Mouse (Mus musculus) kidney, adult 2 months (tissue): ENCODE results near the gene Cyp2d11.

ENCODE experiments used
- CTCF ChIP-seq: fragments of 200-500 bp; conservative IDR thresholded peaks from 2 replicates; pipeline ENCODE4 v1.5.1; 2011; ENCODE audit warnings: low read depth, mild to moderate bottlenecking, control low read depth, low read length, moderate library complexity, mixed read lengths; ENCODE audit not compliant: insufficient read depth, insufficient read length
- POLR2A ChIP-seq: fragments of 200-500 bp; IDR thresholded peaks from one replicate; pipeline ENCODE4 v1.6.1; 2011; ENCODE audit warnings: low read depth, low read length, control low read depth

DNA sequence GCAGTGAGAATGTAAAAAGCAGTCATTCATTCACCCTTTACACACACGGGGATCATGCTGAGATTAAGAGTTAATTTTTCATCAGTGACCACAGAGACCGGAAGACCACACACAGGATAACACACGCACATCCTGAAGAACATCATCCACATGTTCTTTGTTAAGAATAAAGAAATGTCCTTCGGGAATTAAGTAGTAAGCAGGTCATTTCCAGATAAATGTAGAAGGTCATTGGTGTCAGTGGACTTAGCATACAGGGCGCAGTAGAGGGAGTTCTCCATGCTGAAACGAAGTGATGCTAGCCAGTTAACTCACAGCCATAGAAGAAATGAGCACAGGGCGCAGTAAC is 13.1 kb downstream of the Cyp2d11 start:
- TF ChIP-seq POLR2A (no peak), CTCF (no peak)
